Mouse (Mus musculus): ENCODE measurements around the gene Olfr1135. TPM values are rescaled to one million over a fixed set of nuclear protein-coding genes. Genes with fewer than 3 reads are reported as not detected.

Gene Olfr1135
- polyA plus RNA-seq (2014; fragmentation: Illumina TruSeq; extraction: RNeasy Lipid Tissue Mini Kit (QIAGEN cat#74804); ENCODE audit: low replicate concordance) = not detected

DNA sequence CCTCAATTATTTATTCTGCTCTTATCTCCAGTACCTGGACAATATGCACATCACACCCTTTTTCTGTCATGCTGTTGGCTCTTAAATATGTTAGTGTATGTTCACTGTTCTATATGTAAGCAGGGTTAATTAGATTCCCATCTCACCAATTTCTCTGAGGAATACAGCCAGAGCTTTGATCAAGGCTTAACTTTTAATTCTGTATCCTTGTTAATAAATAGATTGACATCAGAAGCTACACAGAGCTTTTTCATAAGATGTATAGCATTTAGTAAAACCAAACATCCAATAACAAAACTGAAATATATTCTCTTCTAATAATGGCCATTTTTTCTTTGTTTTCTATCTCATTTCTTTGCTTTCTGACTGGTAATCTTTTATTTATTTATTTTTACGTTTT, at the start of gene Olfr1135:
Olfr1135 (minus strand) TSS at position 101 of the 400 bp plus-strand sequence.

DNA sequence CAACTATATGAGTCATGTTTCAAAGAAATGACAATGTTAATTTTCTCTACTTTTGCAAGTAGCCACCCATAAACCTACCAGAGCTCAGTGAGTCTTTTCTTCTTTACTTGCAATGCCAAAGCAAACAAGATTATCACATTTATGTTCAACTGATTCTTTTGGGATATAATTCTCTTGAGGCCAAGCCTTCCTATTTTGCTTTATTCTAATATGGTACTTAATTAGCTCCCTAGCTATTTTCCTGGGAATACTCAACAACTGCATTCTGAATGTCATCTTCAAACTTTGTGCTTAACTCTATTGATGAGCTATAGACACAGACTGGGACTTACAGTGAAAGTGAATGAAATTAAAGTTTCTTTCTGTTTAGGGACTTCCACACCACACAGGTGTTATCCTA, 39.6 kb upstream of the Olfr1135 start, which contains the start of gene Olfr1137:
Olfr1137 (minus strand) TSS at position 101 of the 400 bp plus-strand sequence.

DNA sequence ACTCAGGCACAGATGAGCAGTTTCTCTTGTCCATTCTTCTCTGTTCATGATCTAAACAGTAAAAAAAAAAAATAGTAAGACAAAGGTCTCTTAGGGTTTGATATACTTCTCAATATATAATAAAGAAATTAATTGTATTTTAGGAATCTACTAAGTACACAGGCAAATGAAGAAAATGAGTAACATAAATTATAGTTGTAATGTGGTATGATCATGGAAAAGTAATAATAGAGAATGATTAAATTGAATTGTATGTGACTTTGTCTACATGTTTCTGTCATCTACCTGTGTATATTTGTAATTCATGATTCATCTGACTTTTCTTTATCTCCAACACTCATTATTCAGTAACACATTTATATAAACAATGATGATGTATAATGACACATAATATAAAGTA, 20.4 kb upstream of the Olfr1135 start, which contains the start of gene Olfr1136:
Olfr1136 (minus strand) TSS at position 101 of the 400 bp plus-strand sequence.

DNA sequence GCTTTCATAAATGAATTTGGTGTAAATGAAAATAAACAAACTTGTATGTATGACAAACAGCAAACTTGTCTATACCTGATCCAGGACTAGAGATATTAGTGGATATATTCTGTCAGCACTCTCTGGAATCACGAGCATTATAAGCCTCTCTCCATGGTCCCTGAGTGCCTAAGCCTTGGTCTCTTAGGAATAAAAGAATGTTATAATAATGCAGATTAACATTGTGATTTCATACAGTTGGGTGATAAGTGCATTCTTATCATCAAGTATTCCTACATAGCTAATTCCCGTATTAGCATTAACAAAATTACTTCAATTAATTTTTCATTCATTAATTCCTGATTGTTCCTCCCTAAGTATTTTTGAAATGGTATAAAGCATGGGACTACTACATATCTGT, 15.1 kb downstream of the Olfr1135 start, which contains the start of gene Olfr1134:
Olfr1134 (minus strand) TSS at position 101 of the 400 bp plus-strand sequence.

DNA sequence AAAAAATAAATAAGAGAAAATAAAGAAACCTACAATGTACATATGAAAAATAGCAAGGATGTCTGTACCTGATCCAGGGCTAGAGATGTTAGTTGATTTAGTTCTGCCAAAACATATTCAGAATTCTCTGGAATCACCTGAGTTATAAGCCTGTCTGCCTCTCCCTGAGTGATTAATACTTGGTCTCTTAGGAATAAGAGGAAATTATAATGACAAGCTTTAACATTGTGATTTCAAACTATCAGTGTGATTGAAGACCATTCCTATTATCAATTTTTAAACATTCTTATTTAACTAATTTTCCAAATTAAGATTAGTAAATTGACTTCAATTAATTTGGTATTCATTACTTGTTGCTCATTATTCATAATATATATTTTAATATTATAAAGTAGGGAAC, 26.2 kb downstream of the Olfr1135 start, which contains the start of gene Olfr1133:
Olfr1133 (minus strand) TSS at position 101 of the 400 bp plus-strand sequence.

DNA sequence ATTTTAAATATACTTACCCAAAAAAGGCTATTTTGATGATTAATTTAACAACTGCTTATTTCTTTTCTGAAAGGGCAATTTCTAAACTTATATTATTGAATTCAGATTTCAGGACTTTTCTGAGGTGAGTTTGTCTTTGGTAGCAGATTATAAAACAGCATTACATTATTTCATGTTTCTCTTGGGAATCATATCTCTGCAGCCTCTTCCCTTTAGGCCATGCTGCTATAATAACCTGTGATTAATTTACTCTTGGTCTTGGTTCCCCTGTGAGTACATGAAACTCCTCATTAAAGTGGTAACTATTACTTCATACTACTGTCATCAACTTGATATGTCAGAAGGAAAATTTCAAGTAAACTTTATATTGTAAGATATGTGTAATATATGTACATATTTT, 36.0 kb downstream of the Olfr1135 start, which contains the start of gene Olfr1132:
Olfr1132 (minus strand) TSS at position 101 of the 400 bp plus-strand sequence.

DNA sequence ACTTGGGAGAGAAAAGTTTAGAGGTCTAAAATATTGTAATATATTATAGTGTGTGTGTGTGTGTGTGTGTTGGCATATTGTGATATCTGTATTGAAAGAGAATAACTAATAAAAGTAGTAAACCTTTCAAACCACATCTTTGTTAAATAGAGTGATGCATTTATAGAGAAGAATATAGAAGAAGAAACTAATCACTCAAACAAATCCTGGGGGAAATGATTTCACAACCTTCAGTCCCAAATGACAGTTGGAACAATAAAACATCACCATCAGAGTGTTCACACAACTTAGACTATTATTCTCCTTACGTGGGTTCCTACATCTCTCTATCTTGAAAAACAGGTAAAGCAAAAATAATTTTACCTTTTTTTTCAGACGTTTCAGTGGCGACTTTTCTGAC, 46.7 kb downstream of the Olfr1135 start, which contains the start of gene Olfr1131:
Olfr1131 (plus strand) TSS at position 301 of the 400 bp plus-strand sequence.

Other genes with a start within 250 kb of the Olfr1135 start
- gene Olfr1124, start 243.4 kb downstream of the Olfr1135 start, polyA plus RNA-seq (2014; fragmentation: Illumina TruSeq; extraction: RNeasy Lipid Tissue Mini Kit (QIAGEN cat#74804); ENCODE audit: low replicate concordance) = not detected
- not detected for gene Olfr1126, start 219.7 kb downstream of the Olfr1135 start, polyA plus RNA-seq (2014; fragmentation: Illumina TruSeq; extraction: RNeasy Lipid Tissue Mini Kit (QIAGEN cat#74804); ENCODE audit: low replicate concordance)
- gene Pramel7, start 176.6 kb downstream of the Olfr1135 start, polyA plus RNA-seq (2014; fragmentation: Illumina TruSeq; extraction: RNeasy Lipid Tissue Mini Kit (QIAGEN cat#74804); ENCODE audit: low replicate concordance) = not detected
- not detected for gene Pramel6, start 167.1 kb downstream of the Olfr1135 start, polyA plus RNA-seq (2014; fragmentation: Illumina TruSeq; extraction: RNeasy Lipid Tissue Mini Kit (QIAGEN cat#74804); ENCODE audit: low replicate concordance)
- not detected for gene Olfr153, start 141.9 kb downstream of the Olfr1135 start, polyA plus RNA-seq (2014; fragmentation: Illumina TruSeq; extraction: RNeasy Lipid Tissue Mini Kit (QIAGEN cat#74804); ENCODE audit: low replicate concordance)
- not detected for gene Olfr1128, start 128.1 kb downstream of the Olfr1135 start, polyA plus RNA-seq (2014; fragmentation: Illumina TruSeq; extraction: RNeasy Lipid Tissue Mini Kit (QIAGEN cat#74804); ENCODE audit: low replicate concordance)
- not detected for gene Olfr1129, start 99.8 kb downstream of the Olfr1135 start, polyA plus RNA-seq (2014; fragmentation: Illumina TruSeq; extraction: RNeasy Lipid Tissue Mini Kit (QIAGEN cat#74804); ENCODE audit: low replicate concordance)
- gene Olfr1130, start 67.5 kb downstream of the Olfr1135 start, polyA plus RNA-seq (2014; fragmentation: Illumina TruSeq; extraction: RNeasy Lipid Tissue Mini Kit (QIAGEN cat#74804); ENCODE audit: low replicate concordance) = not detected
- gene Olfr1131, start 46.6 kb downstream of the Olfr1135 start, polyA plus RNA-seq (2014; fragmentation: Illumina TruSeq; extraction: RNeasy Lipid Tissue Mini Kit (QIAGEN cat#74804); ENCODE audit: low replicate concordance) = not detected
- not detected for gene Olfr1132, start 36.1 kb downstream of the Olfr1135 start, polyA plus RNA-seq (2014; fragmentation: Illumina TruSeq; extraction: RNeasy Lipid Tissue Mini Kit (QIAGEN cat#74804); ENCODE audit: low replicate concordance)
- not detected for gene Olfr1133, start 26.3 kb downstream of the Olfr1135 start, polyA plus RNA-seq (2014; fragmentation: Illumina TruSeq; extraction: RNeasy Lipid Tissue Mini Kit (QIAGEN cat#74804); ENCODE audit: low replicate concordance)
- gene Olfr1134, start 15.2 kb downstream of the Olfr1135 start, polyA plus RNA-seq (2014; fragmentation: Illumina TruSeq; extraction: RNeasy Lipid Tissue Mini Kit (QIAGEN cat#74804); ENCODE audit: low replicate concordance) = not detected
- not detected for gene Olfr1136, start 20.3 kb upstream of the Olfr1135 start, polyA plus RNA-seq (2014; fragmentation: Illumina TruSeq; extraction: RNeasy Lipid Tissue Mini Kit (QIAGEN cat#74804); ENCODE audit: low replicate concordance)
- not detected for gene Olfr1137, start 39.5 kb upstream of the Olfr1135 start, polyA plus RNA-seq (2014; fragmentation: Illumina TruSeq; extraction: RNeasy Lipid Tissue Mini Kit (QIAGEN cat#74804); ENCODE audit: low replicate concordance)
- not detected for gene Olfr1138, start 66.3 kb upstream of the Olfr1135 start, polyA plus RNA-seq (2014; fragmentation: Illumina TruSeq; extraction: RNeasy Lipid Tissue Mini Kit (QIAGEN cat#74804); ENCODE audit: low replicate concordance)
- not detected for gene Olfr1140, start 70.1 kb upstream of the Olfr1135 start, polyA plus RNA-seq (2014; fragmentation: Illumina TruSeq; extraction: RNeasy Lipid Tissue Mini Kit (QIAGEN cat#74804); ENCODE audit: low replicate concordance)
- gene Olfr1141, start 80.3 kb upstream of the Olfr1135 start, polyA plus RNA-seq (2014; fragmentation: Illumina TruSeq; extraction: RNeasy Lipid Tissue Mini Kit (QIAGEN cat#74804); ENCODE audit: low replicate concordance) = not detected
- gene Olfr152, start 105.8 kb upstream of the Olfr1135 start, polyA plus RNA-seq (2014; fragmentation: Illumina TruSeq; extraction: RNeasy Lipid Tissue Mini Kit (QIAGEN cat#74804); ENCODE audit: low replicate concordance) = not detected
- not detected for gene Olfr1143, start 126.9 kb upstream of the Olfr1135 start, polyA plus RNA-seq (2014; fragmentation: Illumina TruSeq; extraction: RNeasy Lipid Tissue Mini Kit (QIAGEN cat#74804); ENCODE audit: low replicate concordance)
- not detected for gene Olfr1145, start 136.2 kb upstream of the Olfr1135 start, polyA plus RNA-seq (2014; fragmentation: Illumina TruSeq; extraction: RNeasy Lipid Tissue Mini Kit (QIAGEN cat#74804); ENCODE audit: low replicate concordance)
- not detected for gene Olfr1148, start 156.9 kb upstream of the Olfr1135 start, polyA plus RNA-seq (2014; fragmentation: Illumina TruSeq; extraction: RNeasy Lipid Tissue Mini Kit (QIAGEN cat#74804); ENCODE audit: low replicate concordance)
- not detected for gene Olfr1150-ps1, start 170.3 kb upstream of the Olfr1135 start, polyA plus RNA-seq (2014; fragmentation: Illumina TruSeq; extraction: RNeasy Lipid Tissue Mini Kit (QIAGEN cat#74804); ENCODE audit: low replicate concordance)
- not detected for gene Olfr1151, start 182.2 kb upstream of the Olfr1135 start, polyA plus RNA-seq (2014; fragmentation: Illumina TruSeq; extraction: RNeasy Lipid Tissue Mini Kit (QIAGEN cat#74804); ENCODE audit: low replicate concordance)
- not detected for gene Olfr1152, start 192.8 kb upstream of the Olfr1135 start, polyA plus RNA-seq (2014; fragmentation: Illumina TruSeq; extraction: RNeasy Lipid Tissue Mini Kit (QIAGEN cat#74804); ENCODE audit: low replicate concordance)
- not detected for gene Olfr1153, start 221.3 kb upstream of the Olfr1135 start, polyA plus RNA-seq (2014; fragmentation: Illumina TruSeq; extraction: RNeasy Lipid Tissue Mini Kit (QIAGEN cat#74804); ENCODE audit: low replicate concordance)
- not detected for gene Olfr1154, start 231.5 kb upstream of the Olfr1135 start, polyA plus RNA-seq (2014; fragmentation: Illumina TruSeq; extraction: RNeasy Lipid Tissue Mini Kit (QIAGEN cat#74804); ENCODE audit: low replicate concordance)

Measured in small intestine, adult 10 weeks (tissue).